In genomic region chr4:42951206-42952195, GRCm38 (mm10) we compare ENCODE assay signal across 9 mouse cellular contexts. TPM values are rescaled to one million over a fixed set of nuclear protein-coding genes. Genes with fewer than 3 reads are reported as not detected.
A peak's percentile ranks its signal among the peaks of the same experiment; 100 is the strongest.
DNase-seq lines count a peak whose midpoint lies in the region; ATAC-seq and TF ChIP-seq lines count a peak whose summit lies in the region.
"Had no signal": no experiment of that assay in that cellular context is flagged by ENCODE, and none has a peak within 500 bp of the region (broad histone marks: within the 10 kb centered on the region; RNA-seq: fewer than 3 reads in every experiment).

No protein-coding gene starts in this region.

- TF ChIP-seq POLR2A in myocyte (IDR thresholded peaks at IDR 0.05; ENCODE audit: insufficient read length, low read depth): no peak

- ATAC-seq in embryonic facial prominence, embryonic 12.5 days (ENCODE audit: insufficient number of reproducible peaks, insufficient read depth, low FRiP score, low TSS enrichment): no peak
- no peak for ATAC-seq in hindbrain, embryonic 13.5 days (ENCODE audit: low FRiP score)

- peaks cover 61% of the 10 kb centered on the region for H3K4me1 ChIP-seq in heart, embryonic 10.5 days
- peaks cover 37% of the 10 kb centered on the region for H3K4me1 ChIP-seq in embryonic facial prominence, embryonic 12.5 days
- peaks cover 79% of the 10 kb centered on the region for H3K4me1 ChIP-seq in hindbrain, embryonic 13.5 days (replicated peaks)

- peak overlapping the region; percentile 89 for H3K4me3 ChIP-seq in heart, embryonic 10.5 days
- H3K4me3 ChIP-seq in embryonic facial prominence, embryonic 12.5 days: no peak overlapping the region
- peak overlapping the region; percentile 76 for H3K4me3 ChIP-seq in hindbrain, embryonic 13.5 days
- peak overlapping the region; percentile 42 for H3K4me3 ChIP-seq in myocyte

- intact Hi-C loops in heart, postnatal 36 days (cut with DNase I): no loop called here

- WGBS in heart, embryonic 10.5 days: 64% methylated on average over 11 of the region's 11 CpGs
- WGBS in embryonic facial prominence, embryonic 12.5 days: 66% methylated on average over 11 of the region's 11 CpGs
- 50% methylated on average over 11 of the region's 11 CpGs for WGBS in hindbrain, embryonic 13.5 days

- no peak overlapping the region for H3K9ac ChIP-seq in embryonic facial prominence, embryonic 12.5 days
- peak overlapping the region; percentile 97 for H3K9ac ChIP-seq in hindbrain, embryonic 13.5 days

- DNase-seq in heart, embryonic 10.5 days (ENCODE audit: low spot score): no peak
- no peak for DNase-seq in heart, postnatal 36 days
- no peak for DNase-seq in ovary, postnatal 10 days (ENCODE audit: low spot score)
- DNase-seq in ovary, postnatal 36 days (ENCODE audit: low spot score): no peak
- no peak for DNase-seq in urinary bladder, postnatal 4 days (ENCODE audit: low spot score in 2 of 2)

- H3K27ac ChIP-seq in heart, embryonic 10.5 days: peak overlapping the region; percentile 98
- no peak overlapping the region for H3K27ac ChIP-seq in embryonic facial prominence, embryonic 12.5 days
- peak overlapping the region; percentile 98 for H3K27ac ChIP-seq in hindbrain, embryonic 13.5 days

- no peaks in the 10 kb centered on the region for H3K9me3 ChIP-seq in heart, embryonic 10.5 days
- no peaks in the 10 kb centered on the region for H3K9me3 ChIP-seq in embryonic facial prominence, embryonic 12.5 days
- no peaks in the 10 kb centered on the region for H3K9me3 ChIP-seq in hindbrain, embryonic 13.5 days

- H3K79me2 ChIP-seq in myocyte (ENCODE audit: control insufficient read depth, insufficient read depth): peaks cover 7% of the 10 kb centered on the region

- no peak overlapping the region for H3ac ChIP-seq in myocyte (ENCODE audit: control insufficient read depth, insufficient read length)

- peaks cover 22% of the 10 kb centered on the region for H3K27me3 ChIP-seq in heart, embryonic 10.5 days (ENCODE audit: insufficient read depth, poor library complexity, severe bottlenecking)
- peaks cover 15% of the 10 kb centered on the region for H3K27me3 ChIP-seq in embryonic facial prominence, embryonic 12.5 days
- H3K27me3 ChIP-seq in hindbrain, embryonic 13.5 days: 0 out of 2 replicates have a peak, but pooled peaks cover 3% of the 10 kb centered on the region
- H3K27me3 ChIP-seq in myocyte (ENCODE audit: control insufficient read depth, insufficient read depth, insufficient read length): no peaks in the 10 kb centered on the region

- peaks cover 8% of the 10 kb centered on the region for H3K36me3 ChIP-seq in heart, embryonic 10.5 days
- peaks cover 8% of the 10 kb centered on the region; the same call in 1 of the 2 replicates for H3K36me3 ChIP-seq in embryonic facial prominence, embryonic 12.5 days
- peaks cover 22% of the 10 kb centered on the region for H3K36me3 ChIP-seq in hindbrain, embryonic 13.5 days
- no peaks in the 10 kb centered on the region for H3K36me3 ChIP-seq in myocyte (ENCODE audit: control insufficient read depth, insufficient read depth)

- peak overlapping the region; percentile 86 for H3K4me2 ChIP-seq in embryonic facial prominence, embryonic 12.5 days (replicated peaks)
- peak overlapping the region; percentile 99 for H3K4me2 ChIP-seq in hindbrain, embryonic 13.5 days
- peak overlapping the region; percentile 81 for H3K4me2 ChIP-seq in myocyte (ENCODE audit: low read depth)

TF ChIP-seq in myocyte, 11 proteins besides CTCF, POLR2A, EP300 and RAD21:
- no peak for TF ChIP-seq CEBPB (IDR thresholded peaks at IDR 0.05; ENCODE audit: insufficient read depth, poor library complexity, severe bottlenecking)
- no peak for TF ChIP-seq MYOG (IDR thresholded peaks at IDR 0.05; ENCODE audit: control insufficient read depth in 1 of 3, insufficient read depth in 1 of 3, insufficient read length in 2 of 3, low read depth in 2 of 3)
- no peak for TF ChIP-seq E2F4 (IDR thresholded peaks at IDR 0.05; ENCODE audit: insufficient read depth)
- no peak for TF ChIP-seq REST (IDR thresholded peaks at IDR 0.05; ENCODE audit: insufficient read depth, insufficient read length)
- TF ChIP-seq MYOD1 (IDR thresholded peaks at IDR 0.05; ENCODE audit: control insufficient read depth in 1 of 3, insufficient read length in 2 of 3, low read depth in 2 of 3): peak in 1 of 3 experiments; percentile 10
- peak; percentile 49 for TF ChIP-seq USF1 (IDR thresholded peaks at IDR 0.05; ENCODE audit: low read depth)
- no peak for TF ChIP-seq TCF3 (IDR thresholded peaks at IDR 0.05; ENCODE audit: insufficient read length, low read depth)
- TF ChIP-seq SRF (IDR thresholded peaks at IDR 0.05; ENCODE audit: control insufficient read depth, insufficient read length, low read depth): no peak
- TF ChIP-seq MAX (IDR thresholded peaks at IDR 0.05; ENCODE audit: low read depth): no peak
- no peak for TF ChIP-seq TCF12 (IDR thresholded peaks at IDR 0.05; ENCODE audit: insufficient read depth, poor library complexity, severe bottlenecking)
- no peak for TF ChIP-seq POLR2AphosphoS2 (IDR thresholded peaks at IDR 0.05; ENCODE audit: insufficient read length, low read depth)

RNA-seq across cellular contexts. Expression of gene Dnajb5, which starts 1.9 kb away (rescaled TPM):
- 11.4 and 12.3 TPM in 2 replicates for polyA plus RNA-seq in heart, embryonic 10.5 days (2016; fragmentation: Nextera tagmentation; extraction: Ambion mirVana)
- total RNA-seq in heart, postnatal 36 days (2021): 10 to 100 TPM; 70.6 to 92.4 TPM
- polyA plus RNA-seq in embryonic facial prominence, embryonic 12.5 days (2016; fragmentation: Nextera tagmentation; extraction: Ambion mirVana): 8.0 and 10.4 TPM in 2 replicates
- polyA plus RNA-seq in hindbrain, embryonic 13.5 days (2015; fragmentation: Nextera tagmentation; extraction: Ambion mirVana): 51.0 and 51.2 TPM in 2 replicates
- polyA plus RNA-seq in myocyte (2012; fragmentation: generic; extraction: Trizol): 32.8 TPM

RNA-seq across cellular contexts. Expression of gene 1700022I11Rik, which starts 17.9 kb away (rescaled TPM):
- polyA plus RNA-seq in heart, embryonic 10.5 days (2016; fragmentation: Nextera tagmentation; extraction: Ambion mirVana): 0.25 and 0.70 TPM in 2 replicates
- total RNA-seq in heart, postnatal 36 days (2021): not detected
- 0.56 and 0.70 TPM in 2 replicates for polyA plus RNA-seq in embryonic facial prominence, embryonic 12.5 days (2016; fragmentation: Nextera tagmentation; extraction: Ambion mirVana)
- polyA plus RNA-seq in hindbrain, embryonic 13.5 days (2015; fragmentation: Nextera tagmentation; extraction: Ambion mirVana): 0.63 and 0.70 TPM in 2 replicates
- 0.76 TPM for polyA plus RNA-seq in myocyte (2012; fragmentation: generic; extraction: Trizol)
- total RNA-seq: layer of hippocampus, adult 18-20 months had no signal

RNA-seq across cellular contexts. Expression of gene Phf24, which starts 35.0 kb away (rescaled TPM):
- 1.5 and 2.8 TPM in 2 replicates for polyA plus RNA-seq in heart, embryonic 10.5 days (2016; fragmentation: Nextera tagmentation; extraction: Ambion mirVana)
- 1 to 10 TPM; 5.6 to 8.0 TPM for total RNA-seq in heart, postnatal 36 days (2021)
- polyA plus RNA-seq in embryonic facial prominence, embryonic 12.5 days (2016; fragmentation: Nextera tagmentation; extraction: Ambion mirVana): 2.4 and 2.5 TPM in 2 replicates
- 21.7 and 23.0 TPM in 2 replicates for polyA plus RNA-seq in hindbrain, embryonic 13.5 days (2015; fragmentation: Nextera tagmentation; extraction: Ambion mirVana)
- not detected for polyA plus RNA-seq in myocyte (2012; fragmentation: generic; extraction: Trizol)

RNA-seq across cellular contexts. Expression of gene Vcp, which starts 48.8 kb away (rescaled TPM):
- polyA plus RNA-seq in heart, embryonic 10.5 days (2016; fragmentation: Nextera tagmentation; extraction: Ambion mirVana): 588 and 628 TPM in 2 replicates
- total RNA-seq in heart, postnatal 36 days (2021): 100 to 1,000 TPM; 264 to 265 TPM
- polyA plus RNA-seq in embryonic facial prominence, embryonic 12.5 days (2016; fragmentation: Nextera tagmentation; extraction: Ambion mirVana): 640 and 642 TPM in 2 replicates
- 524 and 526 TPM in 2 replicates for polyA plus RNA-seq in hindbrain, embryonic 13.5 days (2015; fragmentation: Nextera tagmentation; extraction: Ambion mirVana)
- 334 TPM for polyA plus RNA-seq in myocyte (2012; fragmentation: generic; extraction: Trizol)

RNA-seq across cellular contexts. Expression of gene Fancg, which starts 58.8 kb away (rescaled TPM):
- 13.9 and 18.0 TPM in 2 replicates for polyA plus RNA-seq in heart, embryonic 10.5 days (2016; fragmentation: Nextera tagmentation; extraction: Ambion mirVana)
- total RNA-seq in heart, postnatal 36 days (2021): 1 to 10 TPM; 2.6 to 3.2 TPM
- 20.4 and 20.8 TPM in 2 replicates for polyA plus RNA-seq in embryonic facial prominence, embryonic 12.5 days (2016; fragmentation: Nextera tagmentation; extraction: Ambion mirVana)
- 20.0 and 21.9 TPM in 2 replicates for polyA plus RNA-seq in hindbrain, embryonic 13.5 days (2015; fragmentation: Nextera tagmentation; extraction: Ambion mirVana)
- 2.6 TPM for polyA plus RNA-seq in myocyte (2012; fragmentation: generic; extraction: Trizol)
